Mouse (Mus musculus): Measurements from ENCODE around the gene Nop2. TPM values are rescaled to one million over a fixed set of nuclear protein-coding genes. Genes with fewer than 3 reads are reported as not detected.

The Nop2 gene
- polyA plus RNA-seq, 1 experiment from 2014 or later = 54.4 TPM

DNA sequence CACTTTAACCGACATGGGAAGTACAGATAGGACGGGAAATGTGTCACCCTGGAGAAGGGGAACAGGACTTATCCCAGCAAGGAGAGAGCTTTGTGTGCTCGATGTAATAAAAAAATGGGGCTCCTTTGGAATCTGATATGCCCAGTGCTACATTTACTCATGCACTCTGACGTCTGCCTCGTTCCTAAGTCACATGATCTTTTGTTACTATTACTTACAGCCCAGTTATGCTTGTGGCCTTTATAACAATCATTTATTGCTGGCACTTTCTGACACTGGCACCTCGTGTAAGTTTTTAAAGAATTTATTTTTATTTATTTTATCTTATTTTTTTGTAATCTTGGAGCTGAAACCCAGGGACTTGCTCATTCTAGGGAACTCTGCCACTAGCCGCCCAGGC, 61.7 kb downstream of the Nop2 start:
- WGBS = 82% methylated on average over 7 of the region's 7 CpGs
- Histone ChIP-seq H3K4me1 (replicated peaks; ENCODE audit: control insufficient read depth, insufficient read depth, low read length) (peaks cover 17% of the 10 kb centered on the region), H3K4me3 (replicated peaks; ENCODE audit: low read length) (no peak overlapping the region), H3K36me3 (ENCODE audit: control insufficient read depth, insufficient read depth) (peaks cover 7% of the 10 kb centered on the region; the same call in 1 of the 2 replicates), H3K27ac (ENCODE audit: low read length) (no peak overlapping the region), H3K9ac (replicated peaks; ENCODE audit: low read depth, low read length) (no peak overlapping the region), H3K9me3 (ENCODE audit: control insufficient read depth, low read length) (no peaks in the 10 kb centered on the region), H3K27me3 (replicated peaks; ENCODE audit: control insufficient read depth, insufficient read depth, low read length) (no peaks in the 10 kb centered on the region), H3K4me2 (ENCODE audit: low read length) (no peak overlapping the region)
- no peak for ATAC-seq

Small RNAs within 50 kb of the gene (microRNA-seq; reads per million reads assigned to microRNA genes)
- gene Mir7045 = not detected

Other genes with a start within 250 kb of the Nop2 start
- 0.06 and 0.30 TPM in 2 replicates for gene Cd4, start 243.7 kb upstream of the Nop2 start, polyA plus RNA-seq (2015; fragmentation: Nextera tagmentation; extraction: Ambion mirVana)
- gene Lag3, start 220.2 kb upstream of the Nop2 start, polyA plus RNA-seq (2015; fragmentation: Nextera tagmentation; extraction: Ambion mirVana) = 1.7 and 2.9 TPM in 2 replicates
- 666 and 701 TPM in 2 replicates for gene Ptms, start 211.8 kb upstream of the Nop2 start, polyA plus RNA-seq (2015; fragmentation: Nextera tagmentation; extraction: Ambion mirVana)
- gene Mlf2, start 200.5 kb upstream of the Nop2 start, polyA plus RNA-seq (2015; fragmentation: Nextera tagmentation; extraction: Ambion mirVana) = 459 and 463 TPM in 2 replicates
- 94.4 and 96.7 TPM in 2 replicates for gene Cops7a, start 166.4 kb upstream of the Nop2 start, polyA plus RNA-seq (2015; fragmentation: Nextera tagmentation; extraction: Ambion mirVana)
- 36.6 and 44.7 TPM in 2 replicates for gene Pianp, start 135.2 kb upstream of the Nop2 start, polyA plus RNA-seq (2015; fragmentation: Nextera tagmentation; extraction: Ambion mirVana)
- 15.2 and 19.0 TPM in 2 replicates for gene Zfp384, start 122.8 kb upstream of the Nop2 start, polyA plus RNA-seq (2015; fragmentation: Nextera tagmentation; extraction: Ambion mirVana)
- 200 and 204 TPM in 2 replicates for gene Ing4, start 92.1 kb upstream of the Nop2 start, polyA plus RNA-seq (2015; fragmentation: Nextera tagmentation; extraction: Ambion mirVana)
- 21.4 and 31.6 TPM in 2 replicates for gene Acrbp, start 82.2 kb upstream of the Nop2 start, polyA plus RNA-seq (2015; fragmentation: Nextera tagmentation; extraction: Ambion mirVana)
- 0.44 and 0.60 TPM in 2 replicates for gene Lpar5, start 64.0 kb upstream of the Nop2 start, polyA plus RNA-seq (2015; fragmentation: Nextera tagmentation; extraction: Ambion mirVana)
- gene Chd4, start 35.9 kb upstream of the Nop2 start, polyA plus RNA-seq (2015; fragmentation: Nextera tagmentation; extraction: Ambion mirVana) = 78.1 and 79.8 TPM in 2 replicates
- gene Iffo1, start 13.3 kb downstream of the Nop2 start, polyA plus RNA-seq (2015; fragmentation: Nextera tagmentation; extraction: Ambion mirVana) = 17.3 and 19.3 TPM in 2 replicates
- 1,297 and 1,346 TPM in 2 replicates for gene Gapdh, start 34.6 kb downstream of the Nop2 start, polyA plus RNA-seq (2015; fragmentation: Nextera tagmentation; extraction: Ambion mirVana)
- gene Ncapd2, start 59.8 kb downstream of the Nop2 start, polyA plus RNA-seq (2015; fragmentation: Nextera tagmentation; extraction: Ambion mirVana) = 91.4 and 91.6 TPM in 2 replicates
- 137 and 140 TPM in 2 replicates for gene Mrpl51, start 59.9 kb downstream of the Nop2 start, polyA plus RNA-seq (2015; fragmentation: Nextera tagmentation; extraction: Ambion mirVana)
- 5.5 and 7.3 TPM in 2 replicates for gene Vamp1, start 83.6 kb downstream of the Nop2 start, polyA plus RNA-seq (2015; fragmentation: Nextera tagmentation; extraction: Ambion mirVana)
- 3.8 and 4.5 TPM in 2 replicates for gene Tapbpl, start 100.0 kb downstream of the Nop2 start, polyA plus RNA-seq (2015; fragmentation: Nextera tagmentation; extraction: Ambion mirVana)
- gene Cd27, start 105.1 kb downstream of the Nop2 start, polyA plus RNA-seq (2015; fragmentation: Nextera tagmentation; extraction: Ambion mirVana) = 1.8 TPM in 1 of 2 replicates, not detected in the other
- gene Tuba3a, start 154.1 kb downstream of the Nop2 start, polyA plus RNA-seq (2015; fragmentation: Nextera tagmentation; extraction: Ambion mirVana) = not detected in 2 replicates
- gene Ltbr, start 182.0 kb downstream of the Nop2 start, polyA plus RNA-seq (2015; fragmentation: Nextera tagmentation; extraction: Ambion mirVana) = 10.4 and 11.6 TPM in 2 replicates
- gene Scnn1a, start 188.8 kb downstream of the Nop2 start, polyA plus RNA-seq (2015; fragmentation: Nextera tagmentation; extraction: Ambion mirVana) = 0.34 and 0.39 TPM in 2 replicates
- gene Tnfrsf1a, start 217.5 kb downstream of the Nop2 start, polyA plus RNA-seq (2015; fragmentation: Nextera tagmentation; extraction: Ambion mirVana) = 13.2 and 18.2 TPM in 2 replicates
- gene Plekhg6, start 248.9 kb downstream of the Nop2 start, polyA plus RNA-seq (2015; fragmentation: Nextera tagmentation; extraction: Ambion mirVana) = 0.07 TPM in 1 of 2 replicates, not detected in the other